Mouse (Mus musculus) mature B cell (primary cell): Measurements from ENCODE around the gene Arrdc4.

ENCODE experiments used
- in situ Hi-C: fragments of 300-500 bp; cut with MboI; formaldehyde crosslinking; loops from 2 replicates; pipeline ENCODE4 v1.14.3; 2019

Gene Arrdc4

GRCm38 (mm10) chr7:68748761-68749635 lies at the start of gene Arrdc4:
TSS of gene Arrdc4 (minus strand) at chr7:68749241.
- in situ Hi-C loops = no loop called here

- in situ Hi-C loops = no loop called here
Observed at GRCm38 (mm10) chr7:68795578-68795977, 46.5 kb upstream of the Arrdc4 start.

- in situ Hi-C loops = no loop called here
Observed at GRCm38 (mm10) chr7:68788711-68789110, 39.7 kb upstream of the Arrdc4 start.

GRCm38 (mm10) chr7:68771757-68772094 lies 22.7 kb upstream of the Arrdc4 start:
- in situ Hi-C loops = no loop called here

GRCm38 (mm10) chr7:68770894-68771756 lies 22.1 kb upstream of the Arrdc4 start:
- in situ Hi-C loops = no loop called here

- in situ Hi-C loops = no loop called here
Observed at GRCm38 (mm10) chr7:68765926-68766325, 16.9 kb upstream of the Arrdc4 start.

GRCm38 (mm10) chr7:68759148-68759724 lies 10.2 kb upstream of the Arrdc4 start:
- in situ Hi-C loops = no loop called here

GRCm38 (mm10) chr7:68756656-68757204 lies 7.7 kb upstream of the Arrdc4 start:
- in situ Hi-C loops = no loop called here

- in situ Hi-C loops = no loop called here
Observed at GRCm38 (mm10) chr7:68749919-68750318, 878 bp upstream of the Arrdc4 start.

- in situ Hi-C loops = no loop called here
Observed at GRCm38 (mm10) chr7:68748361-68748760, 680 bp downstream of the Arrdc4 start.

- in situ Hi-C loops = no loop called here
Observed at GRCm38 (mm10) chr7:68744616-68745015, 4.4 kb downstream of the Arrdc4 start.

GRCm38 (mm10) chr7:68744206-68744605 lies 4.8 kb downstream of the Arrdc4 start:
- in situ Hi-C loops = no loop called here

- in situ Hi-C loops = no loop called here
Observed at GRCm38 (mm10) chr7:68740763-68741162, 8.3 kb downstream of the Arrdc4 start.

GRCm38 (mm10) chr7:68738676-68739399 lies 10.2 kb downstream of the Arrdc4 start:
- in situ Hi-C loops = no loop called here

- in situ Hi-C loops = no loop called here
Observed at GRCm38 (mm10) chr7:68726380-68726779, 22.7 kb downstream of the Arrdc4 start.

- in situ Hi-C loops = no loop called here
Observed at GRCm38 (mm10) chr7:68724711-68725110, 24.3 kb downstream of the Arrdc4 start.

GRCm38 (mm10) chr7:68721520-68721919 lies 27.5 kb downstream of the Arrdc4 start:
- in situ Hi-C loops = no loop called here

GRCm38 (mm10) chr7:68717988-68718387 lies 31.1 kb downstream of the Arrdc4 start:
- in situ Hi-C loops = no loop called here

- in situ Hi-C loops = no loop called here
Observed at GRCm38 (mm10) chr7:68717498-68717897, 31.5 kb downstream of the Arrdc4 start.

GRCm38 (mm10) chr7:68716926-68717325 lies 32.1 kb downstream of the Arrdc4 start:
- in situ Hi-C loops = no loop called here

- in situ Hi-C loops = no loop called here
Observed at GRCm38 (mm10) chr7:68712928-68713327, 36.1 kb downstream of the Arrdc4 start.
